Mouse (Mus musculus) stomach, postnatal 0 days (tissue): ENCODE results near the gene Pak6. TPM values are rescaled to one million over a fixed set of nuclear protein-coding genes. Genes with fewer than 3 reads are reported as not detected.

Source experiments
- ATAC-seq: fragments of 200-750 bp; cut with Nextera tagmentation; 2 replicates; pipeline ENCODE4 v1.8.0; 2017; ENCODE audit not compliant: low FRiP score, low TSS enrichment
- DNase-seq: peaks from one replicate; pipeline ENCODE4 v3.0.0-alpha.2; 2016; ENCODE audit warnings: low spot score
- H3K27ac ChIP-seq: fragments of 300-500 bp; sonication (generic); replicated peaks from 2 replicates; pipeline ENCODE4 v1.5.1; 2014; ENCODE audit warnings: mild to moderate bottlenecking, control low read depth
- H3K27me3 ChIP-seq: fragments of 300-500 bp; sonication (generic); 2 replicates; pipeline ENCODE4 v1.6.1; 2014; ENCODE audit warnings: low read length; ENCODE audit not compliant: control insufficient read depth, insufficient read depth
- H3K36me3 ChIP-seq: fragments of 300-500 bp; sonication (generic); 2 replicates; pipeline ENCODE4 v1.6.1; 2014; ENCODE audit warnings: low read length, mixed read lengths; ENCODE audit not compliant: control insufficient read depth, insufficient read depth
- H3K4me1 ChIP-seq: fragments of 300-500 bp; sonication (generic); replicated peaks from 2 replicates; pipeline ENCODE4 v1.6.1; 2014; ENCODE audit warnings: antibody characterized with exemption; ENCODE audit not compliant: control insufficient read depth, insufficient read depth
- H3K4me2 ChIP-seq: fragments of 300-500 bp; sonication (generic); replicated peaks from 2 replicates; pipeline ENCODE4 v1.6.1; 2014; ENCODE audit warnings: low read depth, mild to moderate bottlenecking, control low read depth, moderate library complexity
- H3K4me3 ChIP-seq: fragments of 300-500 bp; sonication (generic); 2 replicates; pipeline ENCODE4 v1.5.1; 2014; ENCODE audit warnings: low read depth, low read length, control low read depth
- H3K9ac ChIP-seq: fragments of 300-500 bp; sonication (generic); 2 replicates; pipeline ENCODE4 v1.6.1; 2014; ENCODE audit warnings: mild to moderate bottlenecking, low read length, control low read depth, mixed read lengths
- H3K9me3 ChIP-seq: fragments of 300-500 bp; sonication (generic); 2 replicates; pipeline ENCODE4 v1.6.1; 2016; ENCODE audit warnings: low read length; ENCODE audit not compliant: control insufficient read depth
- CTCF ChIP-seq: IDR thresholded peaks from 2 replicates; pipeline ENCODE4 v1.5.1; 2016; ENCODE audit warnings: antibody characterized with exemption, low read depth, mild to moderate bottlenecking, moderate library complexity
- EP300 ChIP-seq: optimal IDR thresholded peaks from 2 replicates; pipeline ENCODE3; 2016; ENCODE audit warnings: antibody characterized with exemption
- WGBS: fragments of 180-500 bp; shearing (Covaris S2); extraction: QIAGEN DNeasy Blood & Tissue Kit; methylation state at CpG from one replicate; pipeline ENCODE4 v1.1.7; 2014; 5-methylcytosine and 5-hydroxymethylcytosine counted together
- polyA plus RNA-seq: library from polyadenylated mRNA; unstranded; fragments of >200 nt; fragmentation: Nextera tagmentation; extraction: Ambion mirVana; gene quantifications from 2 replicates; pipeline ENCODE4 v1.2.1, GENCODE M21; 2015

Pak6 gene
- polyA plus RNA-seq, 1 experiment from 2014 or later = 3.7 TPM

DNA sequence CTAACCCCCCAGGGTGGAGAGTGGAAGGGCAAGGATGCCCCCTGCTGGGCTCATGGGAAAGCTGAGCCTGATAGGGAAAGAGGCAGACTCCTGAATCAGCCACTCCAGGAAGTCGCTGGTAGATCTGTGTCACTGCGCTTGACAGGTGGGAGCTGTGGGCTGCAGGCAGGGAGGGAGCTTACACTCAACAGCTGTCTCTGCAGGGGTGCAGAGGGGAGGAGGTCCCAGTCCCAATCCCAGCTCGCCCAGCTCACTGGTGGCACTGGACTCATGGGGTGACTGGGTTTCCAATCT, 67.5 kb downstream of the Pak6 start:
- H3K27ac ChIP-seq = no peak overlapping the region
- H3K9ac ChIP-seq = no peak overlapping the region
- no peaks in the 10 kb centered on the region for H3K36me3 ChIP-seq
- no peak overlapping the region for H3K4me3 ChIP-seq
- H3K9me3 ChIP-seq = no peaks in the 10 kb centered on the region
- H3K4me1 ChIP-seq = peaks cover 5% of the 10 kb centered on the region
- TF ChIP-seq EP300 = no peak
- TF ChIP-seq CTCF = peak; percentile 88
- WGBS = 15% methylated on average over 3 of the region's 3 CpGs
- ATAC-seq (peak; percentile 31; the same call in 1 of the 2 replicates), DNase-seq (peak; percentile 72)
- H3K4me2 ChIP-seq = no peak overlapping the region
- H3K27me3 ChIP-seq = no peaks in the 10 kb centered on the region

- WGBS = 75% methylated on average over 5 of the region's 5 CpGs
- no peak overlapping the region for H3K27ac ChIP-seq
- H3K4me3 ChIP-seq = no peak overlapping the region
- TF ChIP-seq CTCF = no peak
- no peak for TF ChIP-seq EP300
- no peaks in the 10 kb centered on the region for H3K36me3 ChIP-seq
- DNase-seq = no peak
- no peak for ATAC-seq
- no peak overlapping the region for H3K4me2 ChIP-seq
- H3K4me1 ChIP-seq = peaks cover 5% of the 10 kb centered on the region
- no peak overlapping the region for H3K9ac ChIP-seq
- H3K27me3 ChIP-seq = no peaks in the 10 kb centered on the region
- H3K9me3 ChIP-seq = no peaks in the 10 kb centered on the region
These were observed 68.9 kb downstream of the Pak6 start for GRCm38 (mm10) chr2:118731981-118732380.

- H3K27me3 ChIP-seq = no peaks in the 10 kb centered on the region
- H3K36me3 ChIP-seq = no peaks in the 10 kb centered on the region
- no peak for TF ChIP-seq CTCF
- no peak for TF ChIP-seq EP300
- no peak overlapping the region for H3K9ac ChIP-seq
- no peak overlapping the region for H3K4me2 ChIP-seq
- no peak overlapping the region for H3K4me3 ChIP-seq
- peaks cover 5% of the 10 kb centered on the region for H3K4me1 ChIP-seq
- no peak for DNase-seq
- H3K27ac ChIP-seq = no peak overlapping the region
- ATAC-seq = no peak
- 43% methylated on average over 5 of the region's 5 CpGs for WGBS
- no peaks in the 10 kb centered on the region for H3K9me3 ChIP-seq
These were observed 70.2 kb downstream of the Pak6 start for GRCm38 (mm10) chr2:118733341-118733740.

DNA sequence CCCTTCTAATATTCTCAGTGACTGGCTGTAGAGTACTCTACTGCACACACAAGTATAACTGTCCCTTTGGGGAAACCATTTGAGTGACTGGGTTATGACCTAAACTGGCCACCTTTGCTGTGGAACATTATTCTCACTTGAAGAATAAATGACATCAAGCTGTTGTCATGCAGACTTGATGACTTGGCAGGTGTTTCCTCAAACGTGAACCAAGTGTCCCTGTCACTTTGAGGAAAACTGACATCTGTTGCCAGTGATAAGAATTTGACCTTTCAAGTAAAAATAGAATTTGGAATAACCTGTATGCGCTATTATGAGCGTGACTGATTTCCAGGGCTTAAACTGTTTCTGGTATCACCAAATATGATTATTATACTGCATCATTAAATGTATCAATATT, 77.2 kb downstream of the Pak6 start:
- no peak for DNase-seq

DNA sequence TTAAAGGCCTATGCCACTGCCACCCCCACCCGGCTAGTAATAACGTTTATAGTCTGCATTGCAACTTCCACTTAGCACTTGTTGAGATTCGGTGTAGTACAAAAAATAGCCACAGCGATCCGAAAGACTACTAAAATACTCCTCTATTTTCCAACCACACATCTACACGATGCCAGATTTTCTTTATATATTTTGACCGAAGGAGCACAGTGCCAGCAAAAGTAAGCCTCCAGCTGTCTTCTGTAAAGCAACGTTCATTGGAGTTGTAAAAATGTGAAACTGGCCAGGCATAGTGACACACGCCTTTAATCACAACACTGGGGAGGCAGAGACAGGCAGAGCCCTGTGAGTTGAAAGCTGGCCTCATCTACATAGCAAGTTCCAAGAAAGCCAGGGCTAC, 78.1 kb downstream of the Pak6 start:
- Histone ChIP-seq H3K9ac (no peak overlapping the region), H3K4me3 (no peak overlapping the region), H3K36me3 (no peaks in the 10 kb centered on the region), H3K4me2 (no peak overlapping the region), H3K9me3 (no peaks in the 10 kb centered on the region), H3K27me3 (no peaks in the 10 kb centered on the region), H3K4me1 (peaks cover 4% of the 10 kb centered on the region; the same call in 1 of the 2 replicates), H3K27ac (no peak overlapping the region)
- no peak for ATAC-seq
- DNase-seq = no peak
- TF ChIP-seq CTCF (no peak), EP300 (no peak)
- 58% methylated on average over 9 of the region's 9 CpGs for WGBS

More for the DNA sequence above, 77.2 kb downstream of the Pak6 start:
- H3K36me3 ChIP-seq = no peaks in the 10 kb centered on the region
- H3K4me1 ChIP-seq = peaks cover 4% of the 10 kb centered on the region; the same call in 1 of the 2 replicates
- H3K9ac ChIP-seq = no peak overlapping the region
- TF ChIP-seq CTCF = no peak
- no peak for TF ChIP-seq EP300
- H3K4me2 ChIP-seq = no peak overlapping the region
- H3K27me3 ChIP-seq = no peaks in the 10 kb centered on the region
- no peak overlapping the region for H3K27ac ChIP-seq
- ATAC-seq = no peak
- 63% methylated on average over 3 of the region's 3 CpGs for WGBS
- no peaks in the 10 kb centered on the region for H3K9me3 ChIP-seq
- H3K4me3 ChIP-seq = no peak overlapping the region

- ATAC-seq (no peak), DNase-seq (no peak)
- no peak overlapping the region for H3K4me3 ChIP-seq
- peaks cover 4% of the 10 kb centered on the region; the same call in 1 of the 2 replicates for H3K4me1 ChIP-seq
- no peaks in the 10 kb centered on the region for H3K9me3 ChIP-seq
- H3K36me3 ChIP-seq = 0 out of 2 replicates have a peak, but pooled peaks cover 1% of the 10 kb centered on the region
- H3K9ac ChIP-seq = no peak overlapping the region
- TF ChIP-seq EP300 (no peak), CTCF (peak; percentile 86)
- no peaks in the 10 kb centered on the region for H3K27me3 ChIP-seq
- 23% methylated on average over 8 of the region's 8 CpGs for WGBS
- H3K27ac ChIP-seq = no peak overlapping the region
- no peak overlapping the region for H3K4me2 ChIP-seq
These were observed 80.3 kb downstream of the Pak6 start for GRCm38 (mm10) chr2:118743261-118743943.
